25 mouse cellular contexts compared by ENCODE assay signal in the genomic region with DNA sequence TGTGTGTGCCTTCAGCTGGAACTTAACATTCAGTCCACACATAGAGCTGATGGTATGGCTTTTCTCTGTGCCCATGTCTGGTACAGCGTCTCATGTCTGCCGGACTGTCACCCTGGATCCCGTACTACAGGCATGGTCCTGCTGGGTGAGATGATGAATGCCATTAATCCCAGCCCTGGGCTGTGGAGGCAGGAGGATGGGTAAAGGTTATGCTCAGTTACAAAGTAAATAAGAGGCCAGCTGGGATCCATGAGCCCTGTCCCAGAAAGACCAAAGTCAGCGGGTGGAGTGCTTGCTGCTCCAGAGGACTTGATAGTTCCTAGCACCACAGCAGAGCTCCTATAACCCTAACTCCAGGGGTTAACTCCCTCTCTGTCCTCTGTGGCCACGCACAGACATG. TPM values are rescaled to one million over a fixed set of nuclear protein-coding genes. Genes with fewer than 3 reads are reported as not detected.
DNase-seq lines count a peak whose midpoint lies in the region; ATAC-seq and TF ChIP-seq lines count a peak whose summit lies in the region.
"Had no signal": no experiment of that assay in that cellular context is flagged by ENCODE, and none has a peak within 500 bp of the region (broad histone marks: within the 10 kb centered on the region; RNA-seq: fewer than 3 reads in every experiment).

No protein-coding gene starts in this region.

- H3K36me3 ChIP-seq in heart, embryonic 12.5 days, result peaks cover 74% of the 10 kb centered on the region
- 0 out of 2 replicates have a peak, but pooled peaks cover 15% of the 10 kb centered on the region for H3K36me3 ChIP-seq in kidney, postnatal 0 days (ENCODE audit: insufficient read depth, low read length)
- peaks cover 51% of the 10 kb centered on the region for H3K36me3 ChIP-seq in liver, embryonic 13.5 days
- peaks cover 11% of the 10 kb centered on the region for H3K36me3 ChIP-seq in stomach, postnatal 0 days (ENCODE audit: control insufficient read depth, insufficient read depth, low read length)

- DNase-seq in heart, adult 11 months, result peak; percentile 76
- DNase-seq in kidney, postnatal 0 days (ENCODE audit: low spot score), result peak; percentile 81
- DNase-seq in kidney, adult 11 months, result no peak
- DNase-seq in liver, embryonic 13.5 days, result no peak
- no peak for DNase-seq in stomach, postnatal 0 days (ENCODE audit: low spot score)
- no peak for DNase-seq in right cerebral cortex, adult 18-20 months
- DNase-seq: adrenal gland, adult 8-10 months; cerebellum, adult 8-10 months; cerebellum, postnatal 25 days; heart, postnatal 14 days; kidney, postnatal 10 days; left cerebral cortex, postnatal 4 days; lung, adult 2 months; lung, postnatal 10 days; midbrain, embryonic 14.5 days; right cerebral cortex, postnatal 14 days had no signal

- H3K9me3 ChIP-seq in heart, embryonic 12.5 days (replicated peaks), result no peaks in the 10 kb centered on the region
- H3K9me3 ChIP-seq in kidney, postnatal 0 days (replicated peaks; ENCODE audit: low read length), result no peaks in the 10 kb centered on the region
- H3K9me3 ChIP-seq in liver, embryonic 13.5 days (replicated peaks), result no peaks in the 10 kb centered on the region
- H3K9me3 ChIP-seq in stomach, postnatal 0 days (ENCODE audit: control insufficient read depth, low read length), result no peaks in the 10 kb centered on the region
- H3K9me3 ChIP-seq: G1E; hindbrain, embryonic 10.5 days; hindbrain, embryonic 15.5 days had no signal

- TF ChIP-seq EP300 in stomach, postnatal 0 days (optimal IDR thresholded peaks at IDR 0.05), result no peak

- TF ChIP-seq CTCF in kidney, postnatal 0 days (IDR thresholded peaks at IDR 0.05; ENCODE audit: low read depth), result no peak
- TF ChIP-seq CTCF in stomach, postnatal 0 days (IDR thresholded peaks at IDR 0.05; ENCODE audit: low read depth), result no peak

- no peak overlapping the region for H3K4me3 ChIP-seq in heart, embryonic 12.5 days
- no peak overlapping the region for H3K4me3 ChIP-seq in kidney, postnatal 0 days (replicated peaks; ENCODE audit: low read depth, low read length)
- no peak overlapping the region for H3K4me3 ChIP-seq in liver, embryonic 13.5 days (replicated peaks)
- no peak overlapping the region for H3K4me3 ChIP-seq in stomach, postnatal 0 days (ENCODE audit: low read depth, low read length)
- H3K4me3 ChIP-seq: hindbrain, embryonic 10.5 days; hindbrain, embryonic 15.5 days had no signal

- no peak for ATAC-seq in heart, embryonic 12.5 days (ENCODE audit: insufficient number of reproducible peaks, low FRiP score)
- no peak; the same call in 1 of the 2 replicates for ATAC-seq in kidney, postnatal 0 days (replicated peaks; ENCODE audit: low FRiP score, low read depth)
- peak; percentile 58 for ATAC-seq in liver, embryonic 13.5 days (ENCODE audit: low read depth)
- ATAC-seq in stomach, postnatal 0 days (ENCODE audit: low FRiP score, low TSS enrichment), result 0 out of 2 replicates have a peak, but pooled peaks have one; percentile 15
- no peak for ATAC-seq in megakaryocyte-erythroid progenitor cell, adult 5-6 weeks (replicated peaks; ENCODE audit: low FRiP score, low TSS enrichment, poor library complexity, severe bottlenecking)
- ATAC-seq: forebrain, embryonic 14.5 days had no signal

- H3K4me1 ChIP-seq in heart, embryonic 12.5 days (replicated peaks), result no peaks in the 10 kb centered on the region; the same call in none of the 2 replicates
- H3K4me1 ChIP-seq in kidney, postnatal 0 days (replicated peaks; ENCODE audit: insufficient read depth, low read length), result peaks cover 26% of the 10 kb centered on the region
- H3K4me1 ChIP-seq in liver, embryonic 13.5 days (replicated peaks), result peaks cover 9% of the 10 kb centered on the region; the same call in 1 of the 2 replicates
- H3K4me1 ChIP-seq in stomach, postnatal 0 days (replicated peaks; ENCODE audit: control insufficient read depth, insufficient read depth), result no peaks in the 10 kb centered on the region
- H3K4me1 ChIP-seq: hindbrain, embryonic 15.5 days had no signal

- H3K27me3 ChIP-seq in heart, embryonic 12.5 days (replicated peaks), result no peaks in the 10 kb centered on the region
- no peaks in the 10 kb centered on the region for H3K27me3 ChIP-seq in kidney, postnatal 0 days (ENCODE audit: insufficient read depth, low read length)
- no peaks in the 10 kb centered on the region for H3K27me3 ChIP-seq in liver, embryonic 13.5 days
- H3K27me3 ChIP-seq in stomach, postnatal 0 days (ENCODE audit: control insufficient read depth, insufficient read depth, low read length), result no peaks in the 10 kb centered on the region
- H3K27me3 ChIP-seq: hindbrain, embryonic 15.5 days had no signal

- 80% methylated on average over 5 of the region's 5 CpGs for WGBS in heart, embryonic 12.5 days
- 38% methylated on average over 5 of the region's 5 CpGs for WGBS in kidney, postnatal 0 days
- 77% methylated on average over 5 of the region's 5 CpGs for WGBS in liver, embryonic 13.5 days (ENCODE audit: insufficient replicate concordance)
- WGBS in stomach, postnatal 0 days, result 48% methylated on average over 5 of the region's 5 CpGs

- H3K9ac ChIP-seq in heart, embryonic 12.5 days, result no peak overlapping the region
- H3K9ac ChIP-seq in kidney, postnatal 0 days (ENCODE audit: low read depth, low read length), result no peak overlapping the region
- no peak overlapping the region for H3K9ac ChIP-seq in liver, embryonic 13.5 days
- H3K9ac ChIP-seq in stomach, postnatal 0 days (ENCODE audit: low read length), result no peak overlapping the region
- H3K9ac ChIP-seq: hindbrain, embryonic 15.5 days had no signal

- H3K27ac ChIP-seq in heart, embryonic 12.5 days (ENCODE audit: poor library complexity, severe bottlenecking), result no peak overlapping the region
- peak overlapping the region; percentile 84; the same call in 1 of the 2 replicates for H3K27ac ChIP-seq in kidney, postnatal 0 days
- H3K27ac ChIP-seq in liver, embryonic 13.5 days, result peak overlapping the region; percentile 34; the same call in 1 of the 2 replicates
- no peak overlapping the region for H3K27ac ChIP-seq in stomach, postnatal 0 days (replicated peaks)
- H3K27ac ChIP-seq: hindbrain, embryonic 10.5 days; hindbrain, embryonic 15.5 days; macrophage had no signal

- H3K4me2 ChIP-seq in heart, embryonic 12.5 days, result no peak overlapping the region
- H3K4me2 ChIP-seq in kidney, postnatal 0 days (ENCODE audit: low read length), result no peak overlapping the region
- no peak overlapping the region for H3K4me2 ChIP-seq in liver, embryonic 13.5 days
- no peak overlapping the region for H3K4me2 ChIP-seq in stomach, postnatal 0 days (replicated peaks; ENCODE audit: low read depth)
- H3K4me2 ChIP-seq: hindbrain, embryonic 15.5 days had no signal

RNA-seq across cellular contexts. Expression of a gene that starts 21.6 kb away (rescaled TPM):
- polyA plus RNA-seq in heart, embryonic 12.5 days (2016; fragmentation: Nextera tagmentation; extraction: Ambion mirVana), result 4.0 and 4.5 TPM in 2 replicates
- polyA plus RNA-seq in kidney, postnatal 0 days (2015; fragmentation: Nextera tagmentation; extraction: Ambion mirVana), result 3.1 and 4.1 TPM in 2 replicates
- 0.30 and 0.32 TPM in 2 replicates for polyA plus RNA-seq in liver, embryonic 13.5 days (2015; fragmentation: Nextera tagmentation; extraction: Ambion mirVana)
- polyA plus RNA-seq in stomach, postnatal 0 days (2015; fragmentation: Nextera tagmentation; extraction: Ambion mirVana), result 1.3 TPM in 2 replicates
- 0.32 TPM in 1 of 2 replicates, not detected in the other for total RNA-seq in megakaryocyte-erythroid progenitor cell, adult 5-6 weeks (2014; fragmentation: Nextera tagmentation)
- not detected in 2 replicates for total RNA-seq in megakaryocyte-erythroid progenitor cell, adult 5-6 weeks (2017)

RNA-seq across cellular contexts. Expression of a gene that starts 27.2 kb away (rescaled TPM):
- 80.0 and 87.6 TPM in 2 replicates for polyA plus RNA-seq in heart, embryonic 12.5 days (2016; fragmentation: Nextera tagmentation; extraction: Ambion mirVana)
- polyA plus RNA-seq in kidney, postnatal 0 days (2015; fragmentation: Nextera tagmentation; extraction: Ambion mirVana), result 131 TPM in 2 replicates
- polyA plus RNA-seq in liver, embryonic 13.5 days (2015; fragmentation: Nextera tagmentation; extraction: Ambion mirVana), result 54.2 and 55.3 TPM in 2 replicates
- 91.2 and 97.2 TPM in 2 replicates for polyA plus RNA-seq in stomach, postnatal 0 days (2015; fragmentation: Nextera tagmentation; extraction: Ambion mirVana)
- 81.8 and 82.3 TPM in 2 replicates for total RNA-seq in megakaryocyte-erythroid progenitor cell, adult 5-6 weeks (2014; fragmentation: Nextera tagmentation)
- total RNA-seq in megakaryocyte-erythroid progenitor cell, adult 5-6 weeks (2017), result 60.4 and 66.0 TPM in 2 replicates

RNA-seq across cellular contexts. Expression of a gene that starts 31.8 kb away (rescaled TPM):
- polyA plus RNA-seq in heart, embryonic 12.5 days (2016; fragmentation: Nextera tagmentation; extraction: Ambion mirVana), result 101 and 112 TPM in 2 replicates
- 108 and 126 TPM in 2 replicates for polyA plus RNA-seq in kidney, postnatal 0 days (2015; fragmentation: Nextera tagmentation; extraction: Ambion mirVana)
- 117 and 120 TPM in 2 replicates for polyA plus RNA-seq in liver, embryonic 13.5 days (2015; fragmentation: Nextera tagmentation; extraction: Ambion mirVana)
- 64.6 and 65.9 TPM in 2 replicates for polyA plus RNA-seq in stomach, postnatal 0 days (2015; fragmentation: Nextera tagmentation; extraction: Ambion mirVana)
- 80.9 and 99.0 TPM in 2 replicates for total RNA-seq in megakaryocyte-erythroid progenitor cell, adult 5-6 weeks (2014; fragmentation: Nextera tagmentation)
- total RNA-seq in megakaryocyte-erythroid progenitor cell, adult 5-6 weeks (2017), result 82.9 and 105 TPM in 2 replicates

RNA-seq across cellular contexts. Expression of a gene that starts 51.9 kb away (rescaled TPM):
- polyA plus RNA-seq in heart, embryonic 12.5 days (2016; fragmentation: Nextera tagmentation; extraction: Ambion mirVana), result 317 and 330 TPM in 2 replicates
- 307 and 309 TPM in 2 replicates for polyA plus RNA-seq in kidney, postnatal 0 days (2015; fragmentation: Nextera tagmentation; extraction: Ambion mirVana)
- 55.2 and 64.0 TPM in 2 replicates for polyA plus RNA-seq in liver, embryonic 13.5 days (2015; fragmentation: Nextera tagmentation; extraction: Ambion mirVana)
- polyA plus RNA-seq in stomach, postnatal 0 days (2015; fragmentation: Nextera tagmentation; extraction: Ambion mirVana), result 189 and 201 TPM in 2 replicates
- 86.6 and 105 TPM in 2 replicates for total RNA-seq in megakaryocyte-erythroid progenitor cell, adult 5-6 weeks (2014; fragmentation: Nextera tagmentation)
- total RNA-seq in megakaryocyte-erythroid progenitor cell, adult 5-6 weeks (2017), result 31.9 and 32.4 TPM in 2 replicates

RNA-seq across cellular contexts. Expression of a gene that starts 57.9 kb away (rescaled TPM):
- polyA plus RNA-seq in heart, embryonic 12.5 days (2016; fragmentation: Nextera tagmentation; extraction: Ambion mirVana), result 20.4 and 24.1 TPM in 2 replicates
- polyA plus RNA-seq in kidney, postnatal 0 days (2015; fragmentation: Nextera tagmentation; extraction: Ambion mirVana), result 5.3 and 5.8 TPM in 2 replicates
- polyA plus RNA-seq in liver, embryonic 13.5 days (2015; fragmentation: Nextera tagmentation; extraction: Ambion mirVana), result 0.27 and 0.34 TPM in 2 replicates
- 4.8 and 5.3 TPM in 2 replicates for polyA plus RNA-seq in stomach, postnatal 0 days (2015; fragmentation: Nextera tagmentation; extraction: Ambion mirVana)
- 0.17 TPM in 1 of 2 replicates, not detected in the other for total RNA-seq in megakaryocyte-erythroid progenitor cell, adult 5-6 weeks (2014; fragmentation: Nextera tagmentation)
- 0.38 TPM in 1 of 2 replicates, not detected in the other for total RNA-seq in megakaryocyte-erythroid progenitor cell, adult 5-6 weeks (2017)
- total RNA-seq: gastrocnemius, adult 8-10 months; monocyte, adult 5-6 weeks had no signal
- polyA plus RNA-seq: macrophage had no signal

Comparison
In these comparisons a context has a peak if more than half of its experiments do, and no peak if none do; other contexts are left out.
1. DNase-seq: peak in heart, adult 11 months (single experiment) and kidney, postnatal 0 days (single experiment); none in kidney, adult 11 months (single experiment), liver, embryonic 13.5 days (single experiment), stomach, postnatal 0 days (single experiment) and right cerebral cortex, adult 18-20 months (single experiment).
2. ATAC-seq: peak in liver, embryonic 13.5 days (single experiment) and stomach, postnatal 0 days (single experiment); none in heart, embryonic 12.5 days (single experiment), kidney, postnatal 0 days (single experiment) and megakaryocyte-erythroid progenitor cell, adult 5-6 weeks (single experiment).
3. H3K27ac ChIP-seq: peak in kidney, postnatal 0 days (single experiment) and liver, embryonic 13.5 days (single experiment); none in heart, embryonic 12.5 days (single experiment) and stomach, postnatal 0 days (single experiment).